ENCODE assay signal across 18 mouse cellular contexts in the genomic region with DNA sequence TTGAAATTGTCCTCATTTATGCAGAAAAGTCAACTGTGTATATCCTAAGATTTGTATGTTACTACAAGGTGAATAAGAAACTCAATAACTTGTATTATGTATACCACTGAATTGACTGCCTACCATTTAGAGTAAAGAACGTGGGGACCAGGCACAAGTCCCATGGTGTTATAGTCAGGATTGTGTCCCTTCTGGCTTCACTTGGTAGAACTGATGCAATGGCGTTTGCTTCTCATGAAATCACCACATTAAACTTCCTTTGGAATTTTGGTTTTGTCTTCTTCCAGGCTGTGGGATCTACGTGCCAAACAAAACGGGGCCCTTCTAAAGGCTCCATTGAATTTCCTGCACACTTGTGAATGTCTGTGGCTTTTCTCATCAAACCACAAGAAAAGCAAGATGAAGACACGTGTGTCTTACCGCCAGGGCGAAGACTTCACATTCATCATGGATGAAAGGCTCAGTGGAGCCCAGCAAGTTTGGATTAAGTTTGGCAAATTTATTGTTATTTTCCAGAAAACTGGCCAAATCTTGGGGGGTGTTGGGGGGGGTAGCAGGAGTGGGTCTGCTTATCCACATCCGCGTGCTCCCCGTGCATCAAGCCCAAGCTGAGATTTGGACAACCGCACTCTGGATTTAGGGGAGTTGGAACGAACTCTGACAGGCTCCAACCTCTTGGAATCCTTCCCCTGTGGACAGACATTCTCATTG.
DNase-seq lines count a peak whose midpoint lies in the region; ATAC-seq and TF ChIP-seq lines count a peak whose summit lies in the region.
"Had no signal": no experiment of that assay in that cellular context is flagged by ENCODE, and none has a peak within 500 bp of the region (broad histone marks: within the 10 kb centered on the region; RNA-seq: fewer than 3 reads in every experiment).

No protein-coding gene starts in this region.

- ATAC-seq in forebrain, postnatal 0 days: no peak
- ATAC-seq: forebrain, embryonic 16.5 days; hindbrain, postnatal 0 days; midbrain, embryonic 13.5 days had no signal

- no peaks in the 10 kb centered on the region for H3K36me3 ChIP-seq in myocyte (ENCODE audit: control insufficient read depth, insufficient read depth)
- no peaks in the 10 kb centered on the region for H3K36me3 ChIP-seq in forebrain, postnatal 0 days (ENCODE audit: insufficient read depth)
- H3K36me3 ChIP-seq: embryonic facial prominence, embryonic 15.5 days; liver, embryonic 15.5 days; midbrain, embryonic 13.5 days had no signal

- whole genome bisulfite sequencing in forebrain, postnatal 0 days: 84% methylated on average over 12 of the region's 12 CpGs

- H3K9me3 ChIP-seq in forebrain, postnatal 0 days (ENCODE audit: low read length): no peaks in the 10 kb centered on the region
- H3K9me3 ChIP-seq: embryonic facial prominence, embryonic 15.5 days; liver, embryonic 15.5 days; midbrain, embryonic 13.5 days had no signal

- no peak overlapping the region for H3K4me3 ChIP-seq in myocyte
- H3K4me3 ChIP-seq in forebrain, postnatal 0 days (ENCODE audit: low read depth, low read length): no peak overlapping the region
- H3K4me3 ChIP-seq: embryonic facial prominence, embryonic 15.5 days; layer of hippocampus, adult 2 months; liver, embryonic 15.5 days; midbrain, embryonic 13.5 days had no signal

- peak; percentile 36 for DNase-seq in kidney, adult 9 months
- DNase-seq in kidney, adult 18-20 months: no peak
- peak; percentile 31 for DNase-seq in Muller cell, postnatal 12 days (ENCODE audit: inconsistent ontology term)
- DNase-seq in gastrocnemius, postnatal 25 days: peak; percentile 34
- DNase-seq in retina, embryonic 14.5 days (ENCODE audit: low spot score): no peak
- DNase-seq in forebrain, postnatal 0 days: no peak
- DNase-seq: cerebellum, adult 2 months; heart, adult 18-20 months; heart, postnatal 10 days; right cerebral cortex, postnatal 4 days had no signal

- H3K4me1 ChIP-seq in forebrain, postnatal 0 days (ENCODE audit: insufficient read depth): no peaks in the 10 kb centered on the region
- H3K4me1 ChIP-seq: embryonic facial prominence, embryonic 15.5 days; midbrain, embryonic 13.5 days had no signal

- no peak overlapping the region for H3K27ac ChIP-seq in forebrain, postnatal 0 days (ENCODE audit: low read depth, low read length)
- H3K27ac ChIP-seq: embryonic facial prominence, embryonic 15.5 days; hindbrain, postnatal 0 days; layer of hippocampus, adult 2 months; liver, embryonic 15.5 days; macrophage; midbrain, embryonic 13.5 days had no signal

- no peaks in the 10 kb centered on the region for H3K27me3 ChIP-seq in myocyte (ENCODE audit: control insufficient read depth, insufficient read depth, insufficient read length)
- H3K27me3 ChIP-seq in forebrain, postnatal 0 days (ENCODE audit: insufficient read depth, low read length): no peaks in the 10 kb centered on the region
- H3K27me3 ChIP-seq: embryonic facial prominence, embryonic 15.5 days; liver, embryonic 15.5 days; midbrain, embryonic 13.5 days had no signal

- H3K4me2 ChIP-seq in myocyte (ENCODE audit: low read depth): no peak overlapping the region
- H3K4me2 ChIP-seq in forebrain, postnatal 0 days (ENCODE audit: low read depth): no peak overlapping the region
- H3K4me2 ChIP-seq: embryonic facial prominence, embryonic 15.5 days; liver, embryonic 15.5 days; midbrain, embryonic 13.5 days had no signal

- H3K9ac ChIP-seq in forebrain, postnatal 0 days: no peak overlapping the region
- H3K9ac ChIP-seq: embryonic facial prominence, embryonic 15.5 days; liver, embryonic 15.5 days; midbrain, embryonic 13.5 days had no signal

- TF ChIP-seq CTCF in forebrain, postnatal 0 days (IDR thresholded peaks at IDR 0.05; ENCODE audit: low read depth): no peak

- H3K79me2 ChIP-seq in myocyte (ENCODE audit: control insufficient read depth, insufficient read depth): no peaks in the 10 kb centered on the region

- no peak for TF ChIP-seq POLR2A in myocyte (IDR thresholded peaks at IDR 0.05; ENCODE audit: insufficient read length, low read depth)

- no peak overlapping the region for H3ac ChIP-seq in myocyte (ENCODE audit: control insufficient read depth, insufficient read length)

TF ChIP-seq in myocyte, 11 proteins besides CTCF, POLR2A, EP300 and RAD21:
- TF ChIP-seq REST (IDR thresholded peaks at IDR 0.05; ENCODE audit: insufficient read depth, insufficient read length) (no peak), MYOD1 (IDR thresholded peaks at IDR 0.05; ENCODE audit: control insufficient read depth in 1 of 3, insufficient read length in 2 of 3, low read depth in 2 of 3) (peak in 1 of 3 experiments; percentile 15), CEBPB (IDR thresholded peaks at IDR 0.05; ENCODE audit: insufficient read depth, poor library complexity, severe bottlenecking) (peak; percentile 96), MAX (IDR thresholded peaks at IDR 0.05; ENCODE audit: low read depth) (peak; percentile 50), TCF12 (IDR thresholded peaks at IDR 0.05; ENCODE audit: insufficient read depth, poor library complexity, severe bottlenecking) (no peak), MYOG (IDR thresholded peaks at IDR 0.05; ENCODE audit: control insufficient read depth in 1 of 3, insufficient read depth in 1 of 3, insufficient read length in 2 of 3, low read depth in 2 of 3) (no peak)

Comparison
In these comparisons a context has a peak if more than half of its experiments do, and no peak if none do; other contexts are left out.
1. DNase-seq: peak in kidney, adult 9 months (single experiment), Muller cell, postnatal 12 days (single experiment) and gastrocnemius, postnatal 25 days (single experiment); none in kidney, adult 18-20 months (single experiment), retina, embryonic 14.5 days (single experiment) and forebrain, postnatal 0 days (single experiment).